Mouse (Mus musculus) urinary bladder, postnatal 36 days (tissue): ENCODE measurements at regions not wholly inside any gene's neighbourhood (a gene's known extent, or its start where the extent isn't known, plus 50 kb on each side); places are given as distances from the start of the nearest gene placed in this dataset.

Experiments used
- DNase-seq, 2 experiments: peaks; one replicate each; pipeline ENCODE4 v3.0.0; 2022; ENCODE audit warnings: low spot score in 2 of 2, mixed read lengths in 1 of 2

DNA sequence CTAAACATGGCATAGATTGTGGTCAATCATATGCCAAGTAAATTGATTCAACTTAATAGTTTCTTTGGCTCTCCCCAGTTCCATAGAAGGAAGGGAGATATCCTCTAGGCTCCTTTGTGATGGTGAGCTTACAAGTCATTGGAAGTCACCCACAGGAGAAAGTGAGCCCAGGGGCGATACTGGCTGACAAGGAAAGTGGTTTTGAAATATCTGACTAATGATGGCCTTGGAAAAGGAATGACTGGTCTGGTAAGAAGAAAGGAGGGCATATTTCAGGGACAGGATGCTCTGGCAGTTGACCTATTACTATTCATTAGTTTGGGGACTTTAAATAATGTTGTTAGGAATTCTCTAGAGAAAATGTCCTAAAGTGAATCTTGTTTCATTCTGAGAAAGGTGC, 352.7 kb upstream of the Cdh11 start:
- no peak for DNase-seq

DNA sequence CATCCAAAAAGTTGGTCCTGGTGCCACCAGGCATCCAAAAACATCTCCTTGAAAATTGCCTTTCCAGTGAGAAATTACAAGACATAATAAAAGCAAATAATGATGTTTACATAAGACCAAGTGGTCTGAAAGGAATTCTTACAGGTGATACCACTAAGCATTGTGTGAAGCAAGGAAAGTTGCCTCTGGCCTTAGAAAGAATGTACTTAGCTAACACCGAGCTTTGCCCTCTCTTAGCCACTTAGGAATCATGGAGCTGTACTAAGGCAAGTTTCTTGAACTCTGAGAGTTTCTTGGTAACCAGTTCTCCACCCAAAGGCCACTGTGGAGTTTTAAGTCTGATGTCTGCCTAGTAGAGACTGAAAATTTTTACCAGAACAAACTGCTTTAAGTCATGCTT, 359.4 kb upstream of the Cdh11 start:
- DNase-seq = no peak

DNA sequence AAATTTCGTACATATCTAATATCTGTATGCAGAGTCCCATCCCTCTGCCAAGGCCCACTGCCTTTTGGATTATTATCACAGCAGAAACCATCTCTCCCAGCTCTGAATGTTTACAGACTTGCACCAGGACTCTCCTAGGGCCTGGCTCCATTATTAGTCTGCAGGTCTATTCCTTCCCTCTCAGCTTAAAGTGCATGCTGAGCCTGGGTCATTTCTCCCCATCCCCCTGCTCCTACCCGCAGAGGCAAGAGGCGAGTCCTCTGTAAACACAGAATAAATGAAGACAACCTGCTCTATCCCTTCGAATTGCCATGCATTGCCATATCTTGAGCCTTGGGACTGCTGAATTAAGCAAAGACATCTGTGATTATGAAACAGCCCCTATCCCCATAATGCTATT, 362.6 kb upstream of the Cdh11 start:
- DNase-seq = no peak

DNA sequence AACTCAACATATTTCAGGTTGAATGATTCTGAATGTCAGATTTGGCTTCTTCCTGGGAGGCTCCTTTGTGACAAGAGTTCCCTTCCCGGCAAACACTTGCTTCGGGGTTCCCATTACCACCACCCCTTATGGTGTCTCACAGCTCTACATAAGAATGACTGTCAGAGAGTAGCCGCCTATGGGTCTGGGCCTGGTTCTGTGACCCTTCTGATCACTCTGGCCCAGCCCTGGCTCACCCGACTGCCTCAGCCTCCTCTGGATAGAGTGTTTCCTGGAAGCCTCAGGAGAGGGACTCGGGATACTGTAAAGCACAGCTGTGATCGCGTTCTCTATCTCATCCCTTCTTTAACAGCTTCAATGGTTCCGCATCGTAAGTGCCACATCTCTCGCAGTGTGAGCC, 363.0 kb upstream of the Cdh11 start:
- no peak for DNase-seq

DNA sequence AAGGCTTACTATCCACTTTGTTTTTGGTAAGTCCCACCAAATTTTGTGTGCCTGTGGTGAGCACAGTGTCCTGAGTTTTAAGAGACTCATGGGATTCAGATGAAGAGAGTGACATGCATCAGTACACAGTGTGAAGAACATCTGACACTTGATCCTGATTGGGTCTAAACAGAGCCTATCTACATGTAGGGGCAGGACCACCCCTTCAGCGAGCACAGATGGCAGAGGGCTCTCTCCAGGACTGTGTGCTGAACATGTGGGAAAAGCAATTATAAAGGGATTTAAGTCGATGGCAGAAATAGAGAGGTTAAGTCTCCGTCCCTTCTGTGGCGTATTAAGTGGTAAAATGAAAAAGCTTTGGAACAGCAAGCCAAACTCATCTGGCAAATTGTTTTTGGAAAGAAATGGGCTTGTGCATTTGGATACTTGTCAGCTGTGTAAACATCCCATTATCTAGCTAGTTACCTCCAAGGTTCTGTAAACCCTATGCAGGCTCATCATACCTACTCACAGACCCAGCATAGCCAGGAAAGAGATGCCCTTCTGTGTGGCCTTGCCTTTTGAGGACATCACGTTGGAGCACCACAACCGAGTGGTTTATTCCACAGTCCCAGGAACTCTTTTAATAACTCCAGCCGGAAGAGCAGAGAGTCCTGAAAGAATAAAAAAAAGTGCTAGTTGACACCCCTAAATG, 381.3 kb upstream of the Cdh11 start:
- DNase-seq = no peak

DNA sequence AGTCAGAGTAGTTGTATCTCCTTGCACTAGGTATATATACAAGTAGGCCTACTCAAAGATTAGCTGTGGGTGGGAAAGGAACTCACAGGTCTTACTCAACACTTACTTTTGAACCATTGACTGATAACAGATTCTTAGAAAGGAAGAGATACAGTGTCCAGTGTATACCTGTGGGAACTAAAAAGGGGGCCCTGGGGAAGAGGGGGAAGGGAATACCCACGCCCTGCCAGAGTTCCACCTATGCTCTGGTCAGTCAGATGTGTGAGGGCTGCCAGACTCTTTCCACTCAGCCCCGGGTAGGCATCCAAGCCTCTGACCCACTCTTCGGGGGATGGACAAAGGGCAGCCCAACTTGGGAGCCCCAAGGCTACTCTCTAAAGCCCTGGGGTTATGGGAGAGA, 387.9 kb upstream of the Cdh11 start:
- no peak for DNase-seq

DNA sequence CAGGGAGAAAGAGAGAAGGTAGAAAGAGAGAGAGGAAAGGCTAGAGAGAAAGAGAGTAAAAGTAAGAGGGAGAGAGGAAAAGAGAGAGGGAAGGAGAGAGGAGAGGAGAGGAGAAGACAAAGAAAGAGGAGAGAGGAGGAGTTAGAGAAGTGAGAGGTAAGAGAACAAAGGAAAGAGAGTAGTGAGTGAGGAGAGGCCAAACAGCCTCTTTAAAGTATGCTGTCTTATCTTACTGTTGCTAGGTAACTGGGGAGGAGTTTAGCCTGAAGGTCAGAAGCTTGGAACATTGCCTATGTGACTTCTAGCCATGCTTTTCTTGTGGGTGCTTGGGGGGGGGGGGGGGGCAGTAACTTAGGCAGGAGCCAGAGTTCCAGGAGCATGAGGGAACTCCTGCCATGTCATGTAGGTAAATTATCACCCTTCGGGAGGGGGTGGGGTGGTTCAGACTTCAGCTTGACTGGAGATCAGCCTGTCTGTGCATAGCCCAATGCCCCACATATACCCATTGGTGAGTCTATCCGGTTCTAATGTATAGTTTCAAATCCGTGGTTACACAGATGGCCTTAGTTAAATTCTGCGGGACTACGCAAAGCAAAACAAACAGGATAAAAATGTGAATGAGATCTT, 388.5 kb upstream of the Cdh11 start:
- no peak for DNase-seq

DNA sequence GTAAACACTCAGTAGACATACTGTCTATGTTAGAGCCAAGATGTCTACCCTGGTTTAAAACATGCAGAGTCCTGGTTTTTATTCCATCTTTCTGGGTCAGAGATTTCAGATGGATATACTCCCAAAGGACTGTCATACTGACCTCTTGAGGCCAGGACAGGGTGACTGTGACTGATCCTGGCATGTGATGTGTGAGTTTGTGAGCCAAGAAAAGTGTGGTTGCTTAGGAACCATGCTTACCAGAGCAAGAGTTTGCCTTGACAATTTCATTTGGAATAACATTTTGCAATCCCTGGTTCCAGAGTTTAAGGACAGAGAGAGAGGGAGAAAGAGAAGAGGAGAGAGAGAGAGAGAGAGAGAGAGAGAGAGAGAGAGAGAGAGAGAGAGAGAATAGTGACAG, 395.2 kb upstream of the Cdh11 start:
- no peak for DNase-seq

DNA sequence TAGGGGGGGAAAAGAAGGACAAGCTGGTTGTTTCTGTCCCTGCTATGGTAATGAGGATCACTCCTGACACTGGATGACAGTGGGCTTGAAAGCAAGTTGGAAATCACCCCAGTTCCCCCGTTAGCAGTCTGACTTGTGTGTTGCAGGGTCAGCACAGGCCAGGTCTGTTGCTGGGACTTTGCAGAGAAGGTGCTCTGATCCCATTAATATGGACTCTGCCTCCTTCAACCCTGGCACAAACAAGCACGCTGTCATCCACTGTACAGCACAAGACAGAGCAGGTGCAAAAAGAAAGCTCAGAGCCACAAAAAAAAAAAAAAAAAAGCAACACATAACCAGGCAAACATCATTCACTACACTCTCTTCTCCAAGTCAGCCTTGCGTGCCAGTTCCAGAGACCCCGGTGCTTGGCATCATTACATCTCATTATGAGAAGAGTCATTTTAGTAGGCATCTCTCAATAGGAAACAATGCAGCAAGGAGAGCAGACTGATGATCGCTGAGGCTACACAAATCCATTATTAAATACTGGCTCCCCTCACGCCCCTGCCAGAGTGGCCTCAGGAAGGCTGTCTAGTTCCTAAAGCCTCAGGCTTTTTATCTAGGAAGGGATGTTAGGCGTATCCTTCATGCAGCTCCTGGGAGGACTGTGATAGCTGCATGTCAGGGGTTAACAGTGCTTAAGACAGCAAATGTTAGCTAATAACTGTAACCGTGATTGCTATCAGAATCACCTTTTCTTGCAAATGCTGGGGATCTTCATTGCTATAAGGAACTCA, 403.5 kb upstream of the Cdh11 start:
- DNase-seq = no peak

DNA sequence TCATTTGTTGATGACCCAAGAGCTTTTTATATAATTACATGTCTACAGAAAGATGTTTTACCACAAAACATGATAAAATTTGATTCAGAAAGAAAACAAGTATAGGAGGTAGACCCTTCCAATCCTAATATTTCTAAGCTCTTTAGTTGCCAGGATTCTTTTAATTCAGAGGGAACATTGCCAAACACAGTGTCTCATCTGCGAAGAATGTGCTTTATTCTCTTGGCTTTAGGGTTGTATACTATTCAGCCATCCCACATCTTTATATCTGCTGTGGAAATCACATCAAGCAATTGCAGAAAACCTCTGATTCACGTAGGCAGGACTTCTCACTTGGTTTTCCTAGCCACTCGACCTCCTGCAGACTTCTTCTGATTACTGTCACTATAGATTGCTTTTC, 412.8 kb upstream of the Cdh11 start:
- DNase-seq = no peak

DNA sequence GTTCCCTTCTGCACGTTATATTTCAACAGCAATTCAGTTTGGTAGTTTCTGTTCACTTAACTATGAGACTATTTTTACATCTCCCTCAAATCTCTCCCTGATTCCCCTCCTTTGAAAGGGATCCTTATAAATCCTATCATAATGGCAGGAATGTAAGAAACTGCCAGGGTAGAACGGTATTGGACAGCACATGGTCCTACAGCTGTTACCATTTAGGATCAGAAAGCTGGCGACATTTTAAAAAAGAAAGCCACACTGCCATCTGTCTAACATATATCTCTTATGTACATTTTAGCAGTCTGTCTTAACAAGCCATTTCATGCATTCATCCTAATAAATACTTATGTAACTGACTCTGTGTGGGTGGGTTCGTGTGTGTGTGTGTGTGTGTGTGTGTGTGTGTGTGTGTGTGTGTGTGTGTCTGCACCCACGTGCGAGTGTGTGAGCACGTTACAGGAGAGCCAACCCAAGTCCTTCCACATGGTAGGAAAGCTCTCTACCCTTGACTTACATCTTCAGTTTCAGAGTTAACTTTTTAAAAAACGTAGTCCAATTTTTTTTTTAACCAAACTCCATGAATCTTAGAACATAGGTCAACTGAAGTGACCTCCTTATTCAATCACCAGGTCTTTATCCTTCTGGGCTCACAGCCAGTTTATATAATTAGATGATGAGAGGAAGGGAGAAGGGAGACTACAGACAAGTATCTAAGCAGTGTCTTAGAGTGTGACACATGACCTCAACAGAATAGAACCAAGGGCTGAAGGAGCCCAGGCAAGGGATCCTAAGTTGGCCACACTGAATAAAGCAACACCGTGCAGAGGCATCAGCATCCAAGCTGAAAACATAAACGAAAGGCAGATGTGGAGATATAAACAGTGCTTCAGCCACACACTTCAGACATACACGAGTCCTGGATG, 414.5 kb upstream of the Cdh11 start:
- DNase-seq = no peak

DNA sequence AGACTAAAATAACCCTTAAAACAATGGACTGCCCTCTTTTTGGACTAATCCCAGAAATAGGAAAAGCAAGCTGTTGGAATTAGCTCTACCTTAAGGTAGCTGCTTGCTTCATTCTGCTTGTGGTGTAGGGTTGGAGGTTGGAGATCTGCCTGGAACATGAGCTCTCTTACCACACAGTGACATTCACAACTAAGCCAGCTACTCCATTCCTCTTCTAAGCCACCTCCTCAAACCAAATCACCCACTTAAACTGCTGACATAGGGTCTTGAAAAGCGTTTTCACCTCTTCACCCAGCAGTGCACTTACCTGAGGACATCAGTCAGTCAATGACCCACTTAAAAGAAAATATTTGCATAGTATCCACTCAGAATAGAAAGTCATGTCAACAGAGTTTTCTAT, 418.3 kb upstream of the Cdh11 start:
- DNase-seq = no peak

DNA sequence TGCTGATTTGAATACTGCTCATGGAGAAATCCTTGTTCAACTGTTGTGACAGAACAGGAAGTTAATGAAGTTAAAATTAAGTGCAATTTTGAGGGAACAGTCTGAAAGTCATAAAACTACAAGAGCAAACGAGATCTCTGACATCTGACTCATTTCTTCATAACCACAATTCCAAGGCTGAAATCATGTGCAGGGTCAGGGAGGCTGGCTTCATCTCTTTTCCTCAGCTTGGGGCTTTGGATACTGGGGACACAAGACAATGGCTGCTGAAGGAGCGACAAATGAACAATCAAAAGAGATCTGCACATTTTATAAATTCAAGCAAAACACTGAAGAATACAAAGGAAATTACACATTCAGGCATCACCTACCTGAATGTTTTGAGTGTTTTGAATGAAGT, 429.2 kb upstream of the Cdh11 start:
- no peak for DNase-seq

DNA sequence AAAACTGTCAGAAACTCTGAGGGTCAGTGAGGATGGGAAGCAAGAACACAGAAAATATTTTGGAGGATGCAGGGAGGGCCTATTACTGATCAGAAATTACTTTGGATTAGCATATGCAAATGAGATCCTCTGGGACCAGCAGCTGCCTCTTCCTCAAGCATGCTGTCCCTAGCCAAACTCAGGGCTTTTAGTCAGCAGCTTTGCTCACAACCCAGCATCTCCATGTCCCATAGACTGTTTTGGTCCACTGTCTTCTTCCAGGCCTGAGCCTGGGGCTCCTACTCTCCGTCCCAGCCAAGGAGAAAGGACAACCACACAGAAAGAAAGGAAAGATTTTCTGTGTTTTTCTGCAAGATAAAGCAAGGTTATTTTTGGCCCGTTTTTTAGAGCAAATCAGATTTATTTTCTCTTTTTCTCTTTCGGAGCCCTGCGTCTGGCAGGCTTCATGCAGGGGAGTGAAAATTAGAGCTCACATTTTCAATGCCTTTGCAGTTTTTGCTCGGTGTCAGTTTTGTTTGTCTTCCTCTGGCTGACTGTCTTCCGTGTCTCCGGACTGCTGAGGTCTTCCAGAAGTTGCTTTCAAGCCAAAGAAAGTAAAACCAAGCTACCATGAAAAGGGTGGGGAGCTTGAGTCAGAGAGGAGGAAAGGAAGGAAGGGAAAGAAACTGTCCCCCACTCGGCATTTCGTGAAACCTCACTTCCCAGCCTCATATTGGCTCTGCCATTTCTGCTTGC, 445.5 kb upstream of the Cdh11 start:
- no peak for DNase-seq

DNA sequence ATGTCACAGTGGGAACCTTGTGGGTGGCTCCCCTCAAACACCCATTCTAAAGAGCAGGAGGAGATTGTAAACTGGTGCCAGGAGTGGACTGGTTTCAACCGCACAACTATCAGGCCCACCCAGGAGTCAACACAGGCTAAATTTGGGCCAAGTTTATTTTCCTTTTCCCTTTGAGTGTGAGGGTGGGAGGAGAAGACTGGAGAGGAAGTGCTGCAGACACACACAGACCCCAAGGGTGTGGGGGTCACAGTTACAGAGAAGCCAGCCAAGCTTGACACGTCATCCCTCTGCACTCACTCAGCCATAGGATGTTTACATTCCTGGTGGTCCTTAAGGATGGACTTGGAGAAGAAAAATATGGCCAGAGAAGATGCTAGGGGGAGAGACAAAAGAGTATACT, 448.9 kb upstream of the Cdh11 start:
- DNase-seq = no peak

DNA sequence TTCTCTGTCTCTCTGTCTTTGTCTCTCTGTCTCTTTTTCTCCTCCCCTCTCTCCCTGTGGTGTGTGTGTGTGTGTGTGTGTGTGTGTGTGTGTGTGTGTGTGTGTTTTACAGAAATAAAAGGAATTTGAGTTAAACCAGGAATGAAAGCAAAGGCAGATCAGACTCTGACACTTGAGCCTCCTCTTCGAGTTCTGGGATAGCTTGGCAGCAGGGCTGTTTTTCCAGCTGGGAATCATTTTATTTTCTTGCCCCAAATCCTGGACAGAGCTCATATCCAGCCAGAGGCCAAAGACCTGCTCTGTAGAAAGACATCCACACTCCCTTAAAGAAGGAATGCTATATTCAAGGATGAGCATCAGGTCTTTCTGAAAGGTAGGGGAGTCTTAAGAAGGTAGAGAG, 450.2 kb upstream of the Cdh11 start:
- no peak for DNase-seq

DNA sequence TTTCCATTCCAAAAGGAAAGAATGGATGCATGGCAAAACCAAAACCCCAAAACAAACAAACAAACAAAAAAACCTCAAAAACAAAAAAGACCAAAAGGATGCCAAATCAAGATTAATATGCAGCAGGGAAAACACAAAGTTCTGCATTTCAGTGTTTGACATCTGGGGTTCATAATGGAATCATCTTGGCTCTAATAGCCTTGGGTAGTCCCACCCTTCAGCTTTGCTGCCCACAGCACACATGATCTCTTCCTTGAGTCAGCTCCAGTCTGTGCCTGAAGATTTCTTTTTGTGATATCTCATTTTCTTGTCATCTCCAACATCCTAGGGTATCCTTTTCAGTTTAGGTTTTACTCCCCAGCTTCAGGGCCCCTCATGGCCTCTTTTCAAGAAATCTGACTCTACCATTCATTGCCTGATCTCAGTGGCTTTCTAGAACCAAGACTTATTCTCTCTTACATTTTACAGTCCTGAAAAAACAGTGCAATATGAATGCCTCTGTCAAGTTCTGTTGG, 453.1 kb upstream of the Cdh11 start:
- DNase-seq = no peak

DNA sequence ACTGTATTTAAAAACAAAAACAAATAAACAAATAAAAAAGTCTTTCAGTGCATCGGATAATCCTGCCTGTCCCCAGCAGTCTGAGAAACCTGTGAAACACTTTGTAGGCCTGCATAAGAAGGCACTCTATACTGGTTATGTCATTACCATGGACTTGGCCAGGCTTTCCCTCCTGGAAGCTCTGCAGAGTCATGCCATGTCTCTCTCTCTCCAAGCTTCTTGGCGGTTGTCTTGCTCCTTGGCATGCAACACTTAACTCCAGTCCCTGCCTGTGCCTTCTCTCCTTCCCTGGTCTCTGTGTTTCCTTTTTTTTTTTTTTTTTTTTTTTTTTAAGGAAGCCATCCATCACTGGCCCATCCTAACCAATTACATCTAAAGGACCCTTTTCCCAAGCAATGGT, 458.7 kb upstream of the Cdh11 start:
- DNase-seq = peak in 1 of 2 experiments; percentile 6

DNA sequence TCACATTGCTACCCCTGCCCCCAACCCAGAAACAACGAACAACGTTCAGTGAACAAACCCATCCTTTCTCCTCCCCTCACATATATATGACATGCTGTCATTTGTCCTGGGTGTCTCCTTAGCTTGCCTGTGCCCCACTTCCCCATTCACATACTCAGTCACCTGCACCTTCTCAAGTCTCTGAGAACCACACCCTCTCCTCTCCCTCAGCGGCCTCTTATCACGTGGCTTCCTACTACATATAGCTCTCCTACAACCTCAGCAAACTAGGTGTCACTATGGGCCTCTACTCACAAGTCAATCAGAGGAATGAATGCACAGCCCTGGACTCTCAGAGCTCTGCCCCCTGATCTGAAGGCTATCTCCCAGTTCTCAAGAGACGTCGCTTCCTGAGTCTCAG, 459.2 kb upstream of the Cdh11 start:
- no peak for DNase-seq

DNA sequence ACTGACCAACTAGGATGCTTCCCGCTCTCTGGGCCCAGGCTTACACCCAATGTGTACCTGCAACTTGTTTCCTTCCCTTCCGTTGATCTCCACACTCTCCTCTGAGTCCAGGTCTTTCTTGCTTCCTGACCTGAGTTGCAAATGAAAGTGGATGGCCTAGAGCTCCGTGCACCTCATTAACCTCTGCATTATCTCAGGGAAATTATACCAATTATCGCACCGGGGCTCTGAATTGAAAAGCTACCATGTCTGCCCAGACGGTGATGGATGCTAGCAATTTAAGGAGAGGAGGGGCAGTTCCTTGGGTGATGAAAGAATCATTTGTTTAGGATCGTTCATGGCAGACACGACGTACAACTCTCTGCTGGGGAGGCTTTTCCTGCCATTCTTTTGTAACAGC, 460.4 kb upstream of the Cdh11 start:
- no peak for DNase-seq

DNA sequence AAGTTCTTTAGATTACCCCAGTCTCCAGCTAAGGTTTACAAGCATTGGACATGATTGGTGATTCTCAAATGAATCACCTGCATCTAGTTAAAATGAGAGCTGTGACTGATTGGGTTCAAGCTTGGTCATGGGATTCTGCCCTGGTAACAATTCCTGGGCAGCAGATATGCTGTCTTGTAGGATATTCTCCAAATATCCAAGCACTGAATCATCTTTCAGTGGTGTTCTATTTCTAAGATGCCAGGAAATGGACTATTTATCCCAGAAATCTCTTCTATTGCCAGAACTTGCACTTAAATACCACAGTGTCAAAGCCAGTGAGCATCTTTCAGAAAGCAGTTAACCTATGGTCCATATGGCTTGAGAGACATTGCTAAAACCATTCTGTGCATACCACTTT, 475.8 kb upstream of the Cdh11 start:
- DNase-seq = no peak
